Mouse (Mus musculus): ENCODE measurements at regions not wholly inside any gene's neighbourhood (a gene's known extent, or its start where the extent isn't known, plus 50 kb on each side); places are given as distances from the start of the nearest gene placed in this dataset.

DNA sequence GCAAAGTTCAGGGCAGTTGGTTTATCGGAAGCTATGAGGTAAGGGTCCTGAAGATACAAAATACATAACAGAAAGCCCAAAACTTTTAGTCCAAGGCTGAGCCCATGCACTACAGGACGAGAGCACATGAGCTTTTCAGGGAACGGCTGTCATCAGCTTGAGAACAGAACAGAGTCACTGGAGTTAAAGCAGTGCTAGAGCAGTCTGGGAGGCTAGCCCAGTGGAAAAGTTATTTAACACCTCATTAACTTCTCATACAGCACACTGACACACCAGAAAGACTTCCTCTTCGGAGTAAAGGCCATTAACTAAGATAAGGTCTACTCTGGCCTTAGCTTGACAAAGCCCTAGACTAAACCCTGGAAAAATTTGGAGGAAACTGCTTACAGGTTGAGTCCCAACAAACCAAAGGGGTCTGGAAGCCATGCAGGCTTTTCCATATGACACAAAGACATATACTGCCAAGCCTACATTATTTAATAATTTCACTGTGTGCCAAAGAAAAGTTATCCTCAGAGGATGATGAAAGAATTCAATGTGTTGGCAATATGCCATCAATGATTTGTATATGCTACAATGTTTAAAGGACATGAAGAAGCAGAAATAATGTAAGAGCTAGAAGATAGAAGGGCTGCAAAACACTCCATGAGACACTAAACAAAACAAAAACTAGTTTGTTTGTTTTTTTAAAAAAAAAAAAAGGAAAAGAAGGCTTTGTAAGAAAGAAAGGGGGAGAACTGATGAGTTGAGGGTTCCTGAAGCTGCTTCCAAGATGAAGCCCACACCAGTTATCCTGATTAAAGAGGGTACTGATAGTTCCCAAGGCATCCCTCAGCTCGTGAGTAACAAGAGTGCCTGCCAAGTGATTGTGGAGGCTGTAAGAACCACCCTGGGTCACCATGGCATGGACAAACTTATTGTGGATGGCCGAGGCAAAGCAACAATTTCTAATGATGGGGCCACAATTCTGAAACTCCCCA is 232.3 kb upstream of the Rack1 start:
- Histone ChIP-seq H3K4me2 (ENCODE audit: low read length) (no peak overlapping the region), H3K27me3 (ENCODE audit: control insufficient read depth, insufficient read depth, low read length) (no peaks in the 10 kb centered on the region), H3K36me3 (ENCODE audit: control insufficient read depth, insufficient read depth, low read length) (no peaks in the 10 kb centered on the region), H3K4me1 (ENCODE audit: control insufficient read depth in 2 of 2, insufficient read depth in 2 of 2, low read length in 2 of 2) (peaks cover 6% of the 10 kb centered on the region in 2 experiments; a peak in 3 of 4 replicates), H3K27ac (replicated peaks in 1 of 2; ENCODE audit: control insufficient read depth in 1 of 2, insufficient read depth in 1 of 2, low read depth in 2 of 2, low read length in 2 of 2) (peak overlapping the region in 1 of 2 experiments; percentile 2; a peak in 1 of 4 replicates), H3K9me3 (ENCODE audit: control insufficient read depth, low read length) (no peaks in the 10 kb centered on the region), H3K9ac (ENCODE audit: low read length) (no peak overlapping the region), H3K4me3 (ENCODE audit: control insufficient read depth in 1 of 2, insufficient read depth in 1 of 2, low read depth in 1 of 2, low read length in 2 of 2) (no peak overlapping the region)
- peak; percentile 31 for ATAC-seq (ENCODE audit: insufficient number of reproducible peaks, insufficient read depth, low FRiP score, low read depth)
- WGBS = 36% methylated on average over 6 of the region's 6 CpGs

DNA sequence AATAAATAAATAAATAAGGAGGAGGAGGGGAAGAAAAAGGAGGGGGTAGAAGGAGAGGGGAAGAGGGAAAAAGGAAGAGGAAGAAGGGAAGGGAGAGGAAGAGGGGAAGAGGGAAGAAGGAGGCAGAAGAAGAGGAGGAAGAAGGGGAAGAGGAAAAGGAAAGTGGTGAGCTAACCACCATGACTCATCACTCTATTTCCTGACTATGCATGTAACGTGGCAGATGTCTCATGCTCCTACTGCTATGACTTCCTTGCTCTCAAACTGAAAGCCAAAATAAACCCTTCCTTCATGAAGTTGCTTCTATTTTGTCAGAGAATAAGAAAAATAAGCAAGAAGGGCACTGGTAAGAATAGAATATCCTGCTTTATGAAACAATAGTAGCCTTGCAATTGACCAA is 242.1 kb upstream of the Rack1 start:
- no peak for ATAC-seq (ENCODE audit: insufficient number of reproducible peaks, insufficient read depth, low FRiP score, low read depth)
- 55% methylated on average over 1 of the region's 1 CpGs for WGBS

DNA sequence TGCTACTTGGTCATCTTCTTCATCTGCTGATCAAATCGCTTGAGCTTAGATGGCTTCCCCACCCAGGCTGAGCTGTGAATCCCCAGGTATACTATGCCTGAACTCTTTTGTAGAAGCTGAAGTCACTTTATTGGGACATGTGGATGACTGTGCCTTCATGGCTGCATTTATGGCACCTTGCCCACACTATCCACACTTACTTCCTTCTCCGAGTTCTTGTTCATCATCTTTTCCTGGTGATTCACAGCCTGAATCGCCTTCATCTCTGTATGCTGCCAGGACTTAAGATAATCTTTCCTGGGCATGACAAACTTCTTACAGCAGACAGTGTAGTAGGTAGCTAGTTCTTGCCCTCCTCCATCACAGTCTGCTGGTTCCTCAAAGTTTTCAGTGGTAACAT is 248.1 kb upstream of the Rack1 start:
- H3K9ac ChIP-seq (ENCODE audit: low read length) = no peak overlapping the region
- 73% methylated on average over 3 of the region's 3 CpGs for WGBS

More for the DNA sequence above, 242.1 kb upstream of the Rack1 start:
- Histone ChIP-seq H3K36me3 (ENCODE audit: control insufficient read depth, insufficient read depth, low read length) (no peaks in the 10 kb centered on the region), H3K4me3 (ENCODE audit: control insufficient read depth in 1 of 2, insufficient read depth in 1 of 2, low read depth in 1 of 2, low read length in 2 of 2) (no peak overlapping the region), H3K27ac (replicated peaks in 1 of 2; ENCODE audit: control insufficient read depth in 1 of 2, insufficient read depth in 1 of 2, low read depth in 2 of 2, low read length in 2 of 2) (no peak overlapping the region), H3K9ac (ENCODE audit: low read length) (no peak overlapping the region), H3K4me2 (ENCODE audit: low read length) (no peak overlapping the region), H3K4me1 (ENCODE audit: control insufficient read depth in 2 of 2, insufficient read depth in 2 of 2, low read length in 2 of 2) (no peaks in the 10 kb centered on the region), H3K9me3 (ENCODE audit: control insufficient read depth, low read length) (no peaks in the 10 kb centered on the region), H3K27me3 (ENCODE audit: control insufficient read depth, insufficient read depth, low read length) (no peaks in the 10 kb centered on the region)

DNA sequence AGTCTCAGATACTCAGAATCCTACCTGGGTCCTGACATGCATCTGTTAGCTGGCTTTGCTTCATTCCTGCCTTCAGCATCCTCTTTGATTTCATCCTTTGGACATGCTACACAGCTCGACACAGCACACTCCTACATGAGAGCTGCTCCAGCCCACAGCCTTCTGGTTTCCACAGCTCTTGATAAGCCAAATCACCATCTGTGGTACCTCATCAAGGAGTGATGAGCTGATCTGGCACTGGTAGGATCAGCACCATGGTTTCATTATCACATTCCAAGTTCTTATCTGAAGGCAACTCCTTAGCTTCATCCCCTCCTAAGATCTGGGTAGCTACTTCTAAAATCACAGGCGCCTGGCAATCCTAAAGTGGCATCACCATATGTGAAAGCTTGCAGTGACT is 248.9 kb upstream of the Rack1 start:
- H3K27me3 ChIP-seq (ENCODE audit: control insufficient read depth, insufficient read depth, low read length) = no peaks in the 10 kb centered on the region
- H3K4me1 ChIP-seq (ENCODE audit: control insufficient read depth in 2 of 2, insufficient read depth in 2 of 2, low read length in 2 of 2) = no peaks in the 10 kb centered on the region
- no peak overlapping the region for H3K4me2 ChIP-seq (ENCODE audit: low read length)
- H3K9ac ChIP-seq (ENCODE audit: low read length) = no peak overlapping the region
- ATAC-seq (ENCODE audit: insufficient number of reproducible peaks, insufficient read depth, low FRiP score, low read depth) = no peak
- H3K36me3 ChIP-seq (ENCODE audit: control insufficient read depth, insufficient read depth, low read length) = no peaks in the 10 kb centered on the region
- 29% methylated on average over 2 of the region's 2 CpGs for WGBS
- no peak overlapping the region for H3K4me3 ChIP-seq (ENCODE audit: control insufficient read depth in 1 of 2, insufficient read depth in 1 of 2, low read depth in 1 of 2, low read length in 2 of 2)
- no peaks in the 10 kb centered on the region for H3K9me3 ChIP-seq (ENCODE audit: control insufficient read depth, low read length)
- no peak overlapping the region for H3K27ac ChIP-seq (replicated peaks in 1 of 2; ENCODE audit: control insufficient read depth in 1 of 2, insufficient read depth in 1 of 2, low read depth in 2 of 2, low read length in 2 of 2)

More for the DNA sequence above, 248.1 kb upstream of the Rack1 start:
- Histone ChIP-seq H3K27me3 (ENCODE audit: control insufficient read depth, insufficient read depth, low read length) (no peaks in the 10 kb centered on the region), H3K27ac (replicated peaks in 1 of 2; ENCODE audit: control insufficient read depth in 1 of 2, insufficient read depth in 1 of 2, low read depth in 2 of 2, low read length in 2 of 2) (no peak overlapping the region), H3K9me3 (ENCODE audit: control insufficient read depth, low read length) (no peaks in the 10 kb centered on the region), H3K4me2 (ENCODE audit: low read length) (no peak overlapping the region), H3K4me3 (ENCODE audit: control insufficient read depth in 1 of 2, insufficient read depth in 1 of 2, low read depth in 1 of 2, low read length in 2 of 2) (no peak overlapping the region), H3K36me3 (ENCODE audit: control insufficient read depth, insufficient read depth, low read length) (no peaks in the 10 kb centered on the region), H3K4me1 (ENCODE audit: control insufficient read depth in 2 of 2, insufficient read depth in 2 of 2, low read length in 2 of 2) (no peaks in the 10 kb centered on the region)
- ATAC-seq (ENCODE audit: insufficient number of reproducible peaks, insufficient read depth, low FRiP score, low read depth) = no peak

DNA sequence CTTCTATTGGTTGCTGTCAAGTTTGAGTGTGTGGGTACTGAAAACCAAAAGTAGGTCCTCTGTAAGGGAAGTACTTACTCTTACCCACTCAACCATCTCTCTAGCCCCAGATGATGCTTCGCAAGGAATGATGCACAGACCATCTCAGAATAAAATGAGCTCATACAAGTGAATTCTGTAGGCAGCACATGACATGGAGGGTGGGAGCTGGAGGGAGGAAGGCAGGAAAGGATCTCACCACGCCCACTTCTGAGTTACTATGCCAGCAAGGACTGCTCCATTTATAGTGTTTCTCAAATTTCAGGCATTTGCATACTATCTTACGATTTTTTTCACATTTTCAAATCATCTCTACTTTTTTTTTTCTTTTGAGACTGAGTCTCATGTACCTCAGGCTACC is 273.8 kb upstream of the Rack1 start:
- 81% methylated on average over 3 of the region's 3 CpGs for WGBS
- H3K27ac ChIP-seq (replicated peaks in 1 of 2; ENCODE audit: control insufficient read depth in 1 of 2, insufficient read depth in 1 of 2, low read depth in 2 of 2, low read length in 2 of 2) = no peak overlapping the region
- H3K4me2 ChIP-seq (ENCODE audit: low read length) = no peak overlapping the region
- no peaks in the 10 kb centered on the region for H3K27me3 ChIP-seq (ENCODE audit: control insufficient read depth, insufficient read depth, low read length)
- H3K9ac ChIP-seq (ENCODE audit: low read length) = no peak overlapping the region
- no peak for ATAC-seq (ENCODE audit: insufficient number of reproducible peaks, insufficient read depth, low FRiP score, low read depth)
- H3K36me3 ChIP-seq (ENCODE audit: control insufficient read depth, insufficient read depth, low read length) = no peaks in the 10 kb centered on the region
- peaks cover 4 to 12% of the 10 kb centered on the region in 2 experiments for H3K4me1 ChIP-seq (ENCODE audit: control insufficient read depth in 2 of 2, insufficient read depth in 2 of 2, low read length in 2 of 2)
- no peak overlapping the region for H3K4me3 ChIP-seq (ENCODE audit: control insufficient read depth in 1 of 2, insufficient read depth in 1 of 2, low read depth in 1 of 2, low read length in 2 of 2)
- no peaks in the 10 kb centered on the region for H3K9me3 ChIP-seq (ENCODE audit: control insufficient read depth, low read length)

DNA sequence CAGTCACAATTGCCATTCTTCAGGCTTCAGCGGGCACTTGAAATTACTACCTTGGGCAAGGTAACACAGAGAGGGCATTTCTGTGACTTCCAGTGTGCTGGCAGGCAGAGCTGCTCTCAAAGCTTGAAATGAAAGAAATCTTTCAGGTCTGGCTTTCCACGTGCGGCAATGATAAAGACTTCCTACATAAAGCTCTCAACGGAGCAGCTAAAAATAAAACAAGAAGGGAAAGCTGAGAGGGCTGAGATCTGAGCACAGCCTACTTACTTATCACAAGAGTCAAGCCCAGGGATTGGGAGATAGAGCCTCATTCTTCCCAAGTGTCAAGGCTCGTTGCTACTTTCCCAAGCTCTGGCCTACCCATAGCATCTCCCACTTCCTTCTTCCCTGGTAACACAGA is 274.6 kb upstream of the Rack1 start:
- ATAC-seq (ENCODE audit: insufficient number of reproducible peaks, insufficient read depth, low FRiP score, low read depth) = no peak
- Histone ChIP-seq H3K4me2 (ENCODE audit: low read length) (peak overlapping the region; percentile 22), H3K4me1 (ENCODE audit: control insufficient read depth in 2 of 2, insufficient read depth in 2 of 2, low read length in 2 of 2) (peaks cover 4 to 12% of the 10 kb centered on the region in 2 experiments), H3K27ac (replicated peaks in 1 of 2; ENCODE audit: control insufficient read depth in 1 of 2, insufficient read depth in 1 of 2, low read depth in 2 of 2, low read length in 2 of 2) (0 out of 4 replicates have a peak overlapping the region, but pooled peaks of 1 of the 2 experiments have one; percentile 1), H3K4me3 (ENCODE audit: control insufficient read depth in 1 of 2, insufficient read depth in 1 of 2, low read depth in 1 of 2, low read length in 2 of 2) (no peak overlapping the region), H3K9ac (ENCODE audit: low read length) (no peak overlapping the region), H3K9me3 (ENCODE audit: control insufficient read depth, low read length) (no peaks in the 10 kb centered on the region), H3K36me3 (ENCODE audit: control insufficient read depth, insufficient read depth, low read length) (no peaks in the 10 kb centered on the region), H3K27me3 (ENCODE audit: control insufficient read depth, insufficient read depth, low read length) (no peaks in the 10 kb centered on the region)
- 15% methylated on average over 5 of the region's 5 CpGs for WGBS

DNA sequence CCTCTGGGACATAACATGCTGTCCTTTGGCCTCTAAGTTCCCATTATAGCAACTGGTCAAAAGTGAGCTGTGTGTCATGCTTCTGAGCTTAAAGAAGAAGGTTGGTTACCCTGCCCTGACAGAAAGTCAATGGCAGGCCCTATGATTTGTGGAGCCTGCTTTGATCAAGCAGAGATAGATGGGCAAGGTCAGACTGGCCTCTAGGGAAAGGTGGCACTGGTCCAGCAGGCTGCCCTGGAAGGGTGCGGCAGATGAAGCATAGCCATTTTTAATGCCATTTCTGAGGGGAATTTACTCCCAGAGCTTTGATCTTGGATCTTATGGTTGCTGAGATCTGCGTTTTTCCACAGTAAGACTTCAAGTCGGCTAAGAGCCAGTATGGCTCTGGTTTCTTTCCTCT is 293.2 kb upstream of the Rack1 start:
- WGBS = 84% methylated on average over 3 of the region's 3 CpGs
- ATAC-seq (ENCODE audit: insufficient number of reproducible peaks, insufficient read depth, low FRiP score, low read depth) = no peak

More for the DNA sequence above, 293.2 kb upstream of the Rack1 start:
- Histone ChIP-seq H3K36me3 (ENCODE audit: control insufficient read depth, insufficient read depth, low read length) (no peaks in the 10 kb centered on the region), H3K4me2 (ENCODE audit: low read length) (no peak overlapping the region), H3K4me1 (ENCODE audit: control insufficient read depth in 2 of 2, insufficient read depth in 2 of 2, low read length in 2 of 2) (no peaks in the 10 kb centered on the region), H3K4me3 (ENCODE audit: control insufficient read depth in 1 of 2, insufficient read depth in 1 of 2, low read depth in 1 of 2, low read length in 2 of 2) (no peak overlapping the region), H3K9ac (ENCODE audit: low read length) (no peak overlapping the region), H3K27ac (replicated peaks in 1 of 2; ENCODE audit: control insufficient read depth in 1 of 2, insufficient read depth in 1 of 2, low read depth in 2 of 2, low read length in 2 of 2) (no peak overlapping the region), H3K27me3 (ENCODE audit: control insufficient read depth, insufficient read depth, low read length) (no peaks in the 10 kb centered on the region), H3K9me3 (ENCODE audit: control insufficient read depth, low read length) (no peaks in the 10 kb centered on the region)
